Mouse (Mus musculus) neural tube, embryonic 14.5 days (tissue): ENCODE results near the gene Smtnl2. TPM values are rescaled to one million over a fixed set of nuclear protein-coding genes. Genes with fewer than 3 reads are reported as not detected.

Experiments
- ATAC-seq: fragments of 200-750 bp; cut with Nextera tagmentation; 2 replicates; pipeline ENCODE4 v1.8.0; 2017; ENCODE audit warnings: low read depth, mild to moderate bottlenecking, moderate TSS enrichment, moderate library complexity
- H3K27ac ChIP-seq: fragments of 300-500 bp; sonication (generic); 2 replicates; pipeline ENCODE4 v1.5.1; 2014; ENCODE audit warnings: low read depth, mild to moderate bottlenecking, control low read depth, low read length, moderate library complexity, mixed read lengths
- H3K27me3 ChIP-seq: fragments of 300-500 bp; sonication (generic); 2 replicates; pipeline ENCODE4 v1.6.1; 2014; ENCODE audit warnings: low read length; ENCODE audit not compliant: control insufficient read depth, insufficient read depth
- H3K36me3 ChIP-seq: fragments of 300-500 bp; sonication (generic); 2 replicates; pipeline ENCODE4 v1.6.1; 2014; ENCODE audit warnings: low read length, mixed read lengths; ENCODE audit not compliant: control insufficient read depth, insufficient read depth
- H3K4me1 ChIP-seq: fragments of 300-500 bp; sonication (generic); 2 replicates; pipeline ENCODE4 v1.6.1; 2014; ENCODE audit warnings: low read length; ENCODE audit not compliant: control insufficient read depth, insufficient read depth
- H3K4me2 ChIP-seq: fragments of 300-500 bp; sonication (generic); 2 replicates; pipeline ENCODE4 v1.6.1; 2014; ENCODE audit warnings: mild to moderate bottlenecking, low read depth, low read length, control low read depth
- H3K4me3 ChIP-seq: fragments of 300-500 bp; sonication (generic); 2 replicates; pipeline ENCODE4 v1.5.1; 2014; ENCODE audit warnings: low read depth, low read length, control low read depth, mixed read lengths
- H3K9ac ChIP-seq: fragments of 300-500 bp; sonication (generic); replicated peaks from 2 replicates; pipeline ENCODE4 v1.6.1; 2014; ENCODE audit warnings: low read depth, mild to moderate bottlenecking, control low read depth, low read length, mixed read lengths
- H3K9me3 ChIP-seq: fragments of 300-500 bp; sonication (generic); 2 replicates; pipeline ENCODE4 v1.6.1; 2016; ENCODE audit warnings: low read length; ENCODE audit not compliant: control insufficient read depth
- WGBS: fragments of 180-500 bp; shearing (Covaris S2); extraction: QIAGEN DNeasy Blood & Tissue Kit; methylation state at CpG from one replicate; pipeline ENCODE4 v1.1.7; 2014; 5-methylcytosine and 5-hydroxymethylcytosine counted together
- polyA plus RNA-seq: library from polyadenylated mRNA; unstranded; fragments of >200 nt; fragmentation: Nextera tagmentation; extraction: Ambion mirVana; gene quantifications from 2 replicates; pipeline ENCODE4 v1.2.1, GENCODE M21; 2014

The Smtnl2 gene
- polyA plus RNA-seq, 1 experiment from 2014 or later: 3.3 TPM

GRCm38 (mm10) chr11:72397072-72397471 is 14.4 kb downstream of the Smtnl2 start:
- no peak overlapping the region for H3K4me2 ChIP-seq
- no peaks in the 10 kb centered on the region for H3K9me3 ChIP-seq
- H3K27me3 ChIP-seq: no peaks in the 10 kb centered on the region
- no peak for ATAC-seq
- WGBS: 84% methylated on average over 10 of the region's 10 CpGs
- H3K27ac ChIP-seq: no peak overlapping the region
- no peak overlapping the region for H3K9ac ChIP-seq
- H3K4me3 ChIP-seq: no peak overlapping the region
- H3K4me1 ChIP-seq: 0 out of 2 replicates have a peak, but pooled peaks cover 2% of the 10 kb centered on the region
- H3K36me3 ChIP-seq: no peaks in the 10 kb centered on the region

- no peak overlapping the region for H3K4me3 ChIP-seq
- H3K27me3 ChIP-seq: no peaks in the 10 kb centered on the region
- H3K4me2 ChIP-seq: no peak overlapping the region
- H3K9me3 ChIP-seq: no peaks in the 10 kb centered on the region
- WGBS: 80% methylated on average over 7 of the region's 7 CpGs
- 0 out of 2 replicates have a peak, but pooled peaks cover 2% of the 10 kb centered on the region for H3K4me1 ChIP-seq
- ATAC-seq: no peak
- H3K27ac ChIP-seq: no peak overlapping the region
- H3K36me3 ChIP-seq: no peaks in the 10 kb centered on the region
- no peak overlapping the region for H3K9ac ChIP-seq
Observed at GRCm38 (mm10) chr11:72396621-72397020, 14.9 kb downstream of the Smtnl2 start.

GRCm38 (mm10) chr11:72395652-72396051 is 15.9 kb downstream of the Smtnl2 start:
- H3K27me3 ChIP-seq: no peaks in the 10 kb centered on the region
- no peak overlapping the region for H3K27ac ChIP-seq
- 84% methylated on average over 6 of the region's 6 CpGs for WGBS
- H3K9me3 ChIP-seq: no peaks in the 10 kb centered on the region
- ATAC-seq: no peak
- no peak overlapping the region for H3K9ac ChIP-seq
- H3K4me3 ChIP-seq: no peak overlapping the region
- no peaks in the 10 kb centered on the region for H3K36me3 ChIP-seq
- no peak overlapping the region for H3K4me2 ChIP-seq
- H3K4me1 ChIP-seq: 0 out of 2 replicates have a peak, but pooled peaks cover 2% of the 10 kb centered on the region

GRCm38 (mm10) chr11:72394694-72395093 is 16.8 kb downstream of the Smtnl2 start:
- Histone ChIP-seq H3K9me3 (no peaks in the 10 kb centered on the region), H3K36me3 (no peaks in the 10 kb centered on the region), H3K27me3 (no peaks in the 10 kb centered on the region), H3K4me1 (0 out of 2 replicates have a peak, but pooled peaks cover 2% of the 10 kb centered on the region), H3K27ac (no peak overlapping the region), H3K4me2 (no peak overlapping the region), H3K9ac (no peak overlapping the region), H3K4me3 (no peak overlapping the region)
- WGBS: 93% methylated on average over 2 of the region's 2 CpGs
- ATAC-seq: no peak

GRCm38 (mm10) chr11:72393669-72394068 is 17.8 kb downstream of the Smtnl2 start:
- no peak overlapping the region for H3K27ac ChIP-seq
- no peaks in the 10 kb centered on the region for H3K27me3 ChIP-seq
- 41% methylated on average over 5 of the region's 5 CpGs for WGBS
- H3K4me3 ChIP-seq: no peak overlapping the region
- no peak for ATAC-seq
- H3K9ac ChIP-seq: no peak overlapping the region
- H3K9me3 ChIP-seq: no peaks in the 10 kb centered on the region
- no peaks in the 10 kb centered on the region for H3K36me3 ChIP-seq
- H3K4me1 ChIP-seq: 0 out of 2 replicates have a peak, but pooled peaks cover 2% of the 10 kb centered on the region
- H3K4me2 ChIP-seq: no peak overlapping the region

- ATAC-seq: no peak
- Histone ChIP-seq H3K9me3 (no peaks in the 10 kb centered on the region), H3K27me3 (no peaks in the 10 kb centered on the region), H3K36me3 (no peaks in the 10 kb centered on the region), H3K27ac (no peak overlapping the region), H3K4me1 (0 out of 2 replicates have a peak, but pooled peaks cover 2% of the 10 kb centered on the region), H3K9ac (no peak overlapping the region), H3K4me3 (no peak overlapping the region), H3K4me2 (no peak overlapping the region)
- 82% methylated on average over 3 of the region's 3 CpGs for WGBS
Observed at GRCm38 (mm10) chr11:72393243-72393642, 18.3 kb downstream of the Smtnl2 start.

- WGBS: 95% methylated on average over 13 of the region's 13 CpGs
- ATAC-seq: no peak
- H3K27ac ChIP-seq: no peak overlapping the region
- H3K4me3 ChIP-seq: no peak overlapping the region
- H3K36me3 ChIP-seq: no peaks in the 10 kb centered on the region
- H3K9ac ChIP-seq: no peak overlapping the region
- H3K9me3 ChIP-seq: no peaks in the 10 kb centered on the region
- H3K4me2 ChIP-seq: no peak overlapping the region
- no peaks in the 10 kb centered on the region for H3K27me3 ChIP-seq
- H3K4me1 ChIP-seq: 0 out of 2 replicates have a peak, but pooled peaks cover 2% of the 10 kb centered on the region
Observed at GRCm38 (mm10) chr11:72391181-72391580, 20.3 kb downstream of the Smtnl2 start.

GRCm38 (mm10) chr11:72389407-72390142 is 21.9 kb downstream of the Smtnl2 start:
- Histone ChIP-seq H3K9me3 (no peaks in the 10 kb centered on the region), H3K27ac (no peak overlapping the region), H3K27me3 (no peaks in the 10 kb centered on the region), H3K9ac (no peak overlapping the region), H3K4me3 (no peak overlapping the region), H3K4me1 (0 out of 2 replicates have a peak, but pooled peaks cover 2% of the 10 kb centered on the region), H3K36me3 (no peaks in the 10 kb centered on the region), H3K4me2 (no peak overlapping the region)
- 84% methylated on average over 7 of the region's 7 CpGs for WGBS
- ATAC-seq: no peak

- no peaks in the 10 kb centered on the region for H3K27me3 ChIP-seq
- no peaks in the 10 kb centered on the region for H3K4me1 ChIP-seq
- ATAC-seq: no peak
- H3K4me3 ChIP-seq: no peak overlapping the region
- H3K9me3 ChIP-seq: no peaks in the 10 kb centered on the region
- H3K9ac ChIP-seq: no peak overlapping the region
- H3K27ac ChIP-seq: no peak overlapping the region
- WGBS: 97% methylated on average over 6 of the region's 6 CpGs
- H3K4me2 ChIP-seq: no peak overlapping the region
- no peaks in the 10 kb centered on the region for H3K36me3 ChIP-seq
Observed at GRCm38 (mm10) chr11:72388113-72388529, 23.4 kb downstream of the Smtnl2 start.
